ENCODE assay signal across 14 mouse cellular contexts in the genomic region with DNA sequence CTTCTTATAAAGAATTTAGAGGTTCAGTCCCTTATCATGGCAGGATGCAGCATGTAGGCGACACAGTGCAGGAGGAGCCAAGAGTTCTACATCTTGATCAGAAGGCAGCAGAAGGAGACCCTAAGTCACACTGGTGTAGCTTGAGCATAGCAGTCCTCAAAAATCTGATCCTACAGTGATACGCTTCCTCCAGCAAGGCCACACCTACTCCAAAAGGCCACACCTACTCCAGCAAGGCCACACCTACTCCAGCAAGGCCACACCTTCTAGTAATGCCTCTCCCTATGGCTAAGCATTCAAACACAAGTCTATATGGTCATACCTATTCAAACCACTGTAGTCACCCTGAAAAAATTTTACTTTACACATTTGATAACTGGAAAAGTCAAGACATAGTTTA. TPM values are rescaled to one million over a fixed set of nuclear protein-coding genes. Genes with fewer than 3 reads are reported as not detected.
DNase-seq lines count a peak whose midpoint lies in the region; ATAC-seq and TF ChIP-seq lines count a peak whose summit lies in the region.
"Had no signal": no experiment of that assay in that cellular context is flagged by ENCODE, and none has a peak within 500 bp of the region (broad histone marks: within the 10 kb centered on the region; RNA-seq: fewer than 3 reads in every experiment).

No protein-coding gene starts in this region.

- no peak overlapping the region for H3K27ac ChIP-seq in intestine, postnatal 0 days (ENCODE audit: low read depth, low read length)
- H3K27ac ChIP-seq: heart, embryonic 15.5 days; hindbrain, embryonic 14.5 days; layer of hippocampus, adult 2 months had no signal

- no peak overlapping the region for H3K4me2 ChIP-seq in intestine, postnatal 0 days (replicated peaks; ENCODE audit: low read depth)
- H3K4me2 ChIP-seq: heart, embryonic 15.5 days; hindbrain, embryonic 14.5 days; midbrain, embryonic 11.5 days had no signal

- WGBS in intestine, postnatal 0 days, result 77% methylated on average over 2 of the region's 2 CpGs

- H3K4me3 ChIP-seq in intestine, postnatal 0 days (ENCODE audit: low read depth, low read length), result no peak overlapping the region
- H3K4me3 ChIP-seq: heart, embryonic 15.5 days; layer of hippocampus, adult 2 months had no signal

- H3K4me1 ChIP-seq in intestine, postnatal 0 days (replicated peaks; ENCODE audit: control insufficient read depth, insufficient read depth, low read length), result no peaks in the 10 kb centered on the region

- TF ChIP-seq CTCF in intestine, postnatal 0 days (IDR thresholded peaks at IDR 0.05; ENCODE audit: low read depth), result no peak

- H3K27me3 ChIP-seq in intestine, postnatal 0 days (replicated peaks; ENCODE audit: control insufficient read depth, insufficient read depth, low read length), result no peaks in the 10 kb centered on the region
- H3K27me3 ChIP-seq: heart, embryonic 15.5 days had no signal

- H3K9ac ChIP-seq in intestine, postnatal 0 days (ENCODE audit: low read depth, low read length), result no peak overlapping the region
- H3K9ac ChIP-seq: heart, embryonic 15.5 days; hindbrain, embryonic 14.5 days had no signal

- DNase-seq in B cell, adult 2 months, result peak; percentile 20 to 33
- peak; percentile 71 for DNase-seq in ZHBTc4 (ENCODE audit: low read depth, low spot score)
- DNase-seq in right cerebral cortex, adult 18-20 months, result no peak
- no peak for DNase-seq in left cerebral cortex, adult 8-10 months (ENCODE audit: low spot score in 2 of 2)
- no peak for DNase-seq in thymus, postnatal 4 days
- DNase-seq: gastrocnemius, postnatal 25 days; kidney, adult 9 months; lung, postnatal 14 days had no signal

- H3K36me3 ChIP-seq in intestine, postnatal 0 days (ENCODE audit: control insufficient read depth, insufficient read depth), result no peaks in the 10 kb centered on the region
- H3K36me3 ChIP-seq: heart, embryonic 15.5 days had no signal

- no peaks in the 10 kb centered on the region for H3K9me3 ChIP-seq in intestine, postnatal 0 days (ENCODE audit: control insufficient read depth)
- H3K9me3 ChIP-seq: heart, embryonic 15.5 days had no signal

- peak; percentile 46; the same call in 1 of the 2 replicates for ATAC-seq in intestine, postnatal 0 days
- peak; percentile 53; the same call in 1 of the 2 replicates for ATAC-seq in megakaryocyte-erythroid progenitor cell, adult 5-6 weeks (replicated peaks; ENCODE audit: low FRiP score, low TSS enrichment, poor library complexity, severe bottlenecking)

RNA-seq across cellular contexts. Expression of a gene that starts 29.8 kb away (rescaled TPM):
- polyA plus RNA-seq in intestine, postnatal 0 days (2015; fragmentation: Nextera tagmentation; extraction: Ambion mirVana), result 7.9 and 8.1 TPM in 2 replicates
- total RNA-seq in megakaryocyte-erythroid progenitor cell, adult 5-6 weeks (2014; fragmentation: Nextera tagmentation), result 1.8 and 1.9 TPM in 2 replicates
- 4.4 and 6.3 TPM in 2 replicates for total RNA-seq in megakaryocyte-erythroid progenitor cell, adult 5-6 weeks (2017)
- total RNA-seq in left cerebral cortex, adult 8-10 months (2022), result 10 to 100 TPM in 3 of 4 experiments, 1 to 10 TPM in 1; 10.0 to 14.8 (median 13.1) TPM

RNA-seq across cellular contexts. Expression of a gene that starts 38.5 kb away (rescaled TPM):
- polyA plus RNA-seq in intestine, postnatal 0 days (2015; fragmentation: Nextera tagmentation; extraction: Ambion mirVana), result 131 TPM in 2 replicates
- total RNA-seq in megakaryocyte-erythroid progenitor cell, adult 5-6 weeks (2014; fragmentation: Nextera tagmentation), result 517 and 688 TPM in 2 replicates
- total RNA-seq in megakaryocyte-erythroid progenitor cell, adult 5-6 weeks (2017), result 688 and 728 TPM in 2 replicates
- total RNA-seq in left cerebral cortex, adult 8-10 months (2022), result 100 to 1,000 TPM; 359 to 418 (median 395) TPM

RNA-seq across cellular contexts. Expression of a gene that starts 57.1 kb away (rescaled TPM):
- 146 and 148 TPM in 2 replicates for polyA plus RNA-seq in intestine, postnatal 0 days (2015; fragmentation: Nextera tagmentation; extraction: Ambion mirVana)
- 205 and 307 TPM in 2 replicates for total RNA-seq in megakaryocyte-erythroid progenitor cell, adult 5-6 weeks (2014; fragmentation: Nextera tagmentation)
- 253 and 262 TPM in 2 replicates for total RNA-seq in megakaryocyte-erythroid progenitor cell, adult 5-6 weeks (2017)
- 10 to 100 TPM; 22.5 to 37.3 (median 28.5) TPM for total RNA-seq in left cerebral cortex, adult 8-10 months (2022)

Comparison
In these comparisons a context has a peak if more than half of its experiments do, and no peak if none do; other contexts are left out.
1. DNase-seq: peak in B cell, adult 2 months (2 of 2) and ZHBTc4 (single experiment); none in right cerebral cortex, adult 18-20 months (single experiment), left cerebral cortex, adult 8-10 months (0 of 2) and thymus, postnatal 4 days (single experiment).
2. RNA of a gene that starts 57.1 kb away (total RNA-seq): 205 to 307 TPM in megakaryocyte-erythroid progenitor cell, adult 5-6 weeks; 22.5 to 37.3 TPM in left cerebral cortex, adult 8-10 months; every median in the first group is over 4 times any median in the second.